Mouse (Mus musculus) olfactory bulb, adult 2 months (tissue): ENCODE data around the gene Dpep1.

Experiments used
- CTCF ChIP-seq: fragments of 200-500 bp; IDR thresholded peaks from 2 replicates; pipeline ENCODE4 v1.5.1; 2012; ENCODE audit warnings: low read depth, mild to moderate bottlenecking, low read length, moderate library complexity; ENCODE audit not compliant: insufficient read depth
- POLR2A ChIP-seq: fragments of 200-500 bp; IDR thresholded peaks from 2 replicates; pipeline ENCODE4 v1.6.1; 2012; ENCODE audit warnings: mild to moderate bottlenecking, low read depth, low read length, moderate library complexity; ENCODE audit not compliant: insufficient read depth

GRCm38 (mm10) chr8:123215430-123215829, 29.4 kb downstream of the Dpep1 start:
- no peak for TF ChIP-seq CTCF
- no peak for TF ChIP-seq POLR2A
